Mouse (Mus musculus) layer of hippocampus, adult 18-20 months (tissue): ENCODE measurements around the gene Osbpl6. TPM values are rescaled to one million over a fixed set of nuclear protein-coding genes. Genes with fewer than 3 reads are reported as not detected.

Experiments
- DNase-seq, 2 experiments: peaks; one replicate each; pipeline ENCODE4 v3.0.0; 2022; ENCODE audit warnings: low spot score in 2 of 2
- microRNA-seq, 2 experiments: library from miRNA; unstranded; fragments of <30 nt; microRNA quantifications; one replicate each; pipeline ENCODE4 v1.2.0; 2021
- total RNA-seq, 2 experiments: library from RNA; stranded (reverse); gene quantifications; 2 replicates each; pipeline ENCODE4 v1.2.3; 2021

Gene Osbpl6
- total RNA-seq, 2 experiments from 2014 or later, result 62.4 to 67.2 TPM

- no peak for DNase-seq
Observed at GRCm38 (mm10) chr2:76639637-76640036, 233.3 kb downstream of the Osbpl6 start.

GRCm38 (mm10) chr2:76643801-76644200 lies 237.5 kb downstream of the Osbpl6 start:
- DNase-seq, result no peak

GRCm38 (mm10) chr2:76647441-76647869 lies 241.1 kb downstream of the Osbpl6 start:
- peak in 1 of 2 experiments; percentile 12 for DNase-seq

GRCm38 (mm10) chr2:76647883-76648570 lies 241.7 kb downstream of the Osbpl6 start, which contains the start of the genes Prkra and Pjvk:
Prkra (minus strand) TSS chr2:76648015.
Pjvk (plus strand) TSS chr2:76648476.
- DNase-seq, result peak; percentile 93 to 96

GRCm38 (mm10) chr2:76648666-76649141 lies 242.4 kb downstream of the Osbpl6 start:
- peak in 1 of 2 experiments; percentile 10 for DNase-seq

Small RNA genes lying within 50 kb of the gene (microRNA-seq; reads per million reads assigned to microRNA genes)
- 0 reads per million in 2 experiments for gene Gm23164

Other genes with a start within 250 kb of the Osbpl6 start
- 10 to 100 TPM; 18.5 to 21.6 TPM for gene Pde11a, start 67.7 kb upstream of the Osbpl6 start, total RNA-seq
- gene Cyct, start 46.1 kb upstream of the Osbpl6 start, total RNA-seq, result not detected
- 10 to 100 TPM; 42.5 to 45.6 TPM for gene Rbm45, start 36.5 kb upstream of the Osbpl6 start, total RNA-seq
- 10 to 100 TPM; 17.5 to 18.8 TPM for gene Prkra, start 241.5 kb downstream of the Osbpl6 start, total RNA-seq
- gene Pjvk, start 242.0 kb downstream of the Osbpl6 start, total RNA-seq, result under 1 TPM in 1 of 2 experiments, not detected in 1; 0.42 TPM